Mouse (Mus musculus) gastrocnemius, adult 8-10 months (tissue): ENCODE measurements around the gene Adgrb3. TPM values are rescaled to one million over a fixed set of nuclear protein-coding genes. Genes with fewer than 3 reads are reported as not detected.

ENCODE experiments used
- DNase-seq, 2 experiments: peaks; one replicate each; pipeline ENCODE4 v3.0.0; 2022; ENCODE audit warnings: low spot score in 2 of 2
- total RNA-seq, 4 experiments: library from RNA; stranded (reverse); gene quantifications; 2 replicates each; pipeline ENCODE4 v1.2.4; 2022

Adgrb3 gene
- total RNA-seq, 4 experiments from 2014 or later = not detected

GRCm38 (mm10) chr1:25310066-25310465 is 519.4 kb downstream of the Adgrb3 start:
- no peak for DNase-seq

- no peak for DNase-seq
Measured at GRCm38 (mm10) chr1:25281471-25281870, 548.0 kb downstream of the Adgrb3 start.

GRCm38 (mm10) chr1:25250562-25250961 is 578.9 kb downstream of the Adgrb3 start:
- DNase-seq = no peak

- DNase-seq = no peak
Measured at GRCm38 (mm10) chr1:25242436-25242835, 587.1 kb downstream of the Adgrb3 start.

- no peak for DNase-seq
Measured at GRCm38 (mm10) chr1:25229245-25229750, 600.2 kb downstream of the Adgrb3 start.

GRCm38 (mm10) chr1:25228381-25229244 is 600.9 kb downstream of the Adgrb3 start:
- DNase-seq = no peak

- DNase-seq = no peak
Measured at GRCm38 (mm10) chr1:25227880-25228279, 601.6 kb downstream of the Adgrb3 start.

GRCm38 (mm10) chr1:25204636-25205035 is 624.9 kb downstream of the Adgrb3 start:
- no peak for DNase-seq

GRCm38 (mm10) chr1:25199392-25199791 is 630.1 kb downstream of the Adgrb3 start:
- no peak for DNase-seq

GRCm38 (mm10) chr1:25191986-25192385 is 637.5 kb downstream of the Adgrb3 start:
- no peak for DNase-seq

- DNase-seq = no peak
Measured at GRCm38 (mm10) chr1:25189261-25189660, 640.2 kb downstream of the Adgrb3 start.

GRCm38 (mm10) chr1:25185909-25186308 is 643.6 kb downstream of the Adgrb3 start:
- no peak for DNase-seq

GRCm38 (mm10) chr1:25181881-25182280 is 647.6 kb downstream of the Adgrb3 start:
- DNase-seq = no peak

- no peak for DNase-seq
Measured at GRCm38 (mm10) chr1:25180615-25181014, 648.9 kb downstream of the Adgrb3 start.

GRCm38 (mm10) chr1:25179860-25180582 is 649.5 kb downstream of the Adgrb3 start:
- no peak for DNase-seq

GRCm38 (mm10) chr1:25178347-25179130 is 651.0 kb downstream of the Adgrb3 start:
- no peak for DNase-seq

- no peak for DNase-seq
Measured at GRCm38 (mm10) chr1:25167120-25167519, 662.4 kb downstream of the Adgrb3 start.

- no peak for DNase-seq
Measured at GRCm38 (mm10) chr1:25166036-25166796, 663.3 kb downstream of the Adgrb3 start.

- DNase-seq = no peak
Measured at GRCm38 (mm10) chr1:25163561-25163960, 665.9 kb downstream of the Adgrb3 start.

- no peak for DNase-seq
Measured at GRCm38 (mm10) chr1:25146206-25146605, 683.3 kb downstream of the Adgrb3 start.
